Mouse (Mus musculus) stomach, embryonic 15.5 days (tissue): Measurements from ENCODE around the gene Gnai2. TPM values are rescaled to one million over a fixed set of nuclear protein-coding genes. Genes with fewer than 3 reads are reported as not detected.

ENCODE experiments used
- ATAC-seq: fragments of 200-750 bp; cut with Nextera tagmentation; 2 replicates; pipeline ENCODE4 v1.8.0; 2017; ENCODE audit warnings: low read depth, moderate number of reproducible peaks, moderate TSS enrichment; ENCODE audit not compliant: insufficient read depth, low FRiP score
- H3K27ac ChIP-seq: fragments of 300-500 bp; sonication (generic); 2 replicates; pipeline ENCODE4 v1.5.1; 2015; ENCODE audit warnings: mild to moderate bottlenecking, inconsistent platforms
- H3K27me3 ChIP-seq: fragments of 300-500 bp; sonication (generic); replicated peaks from 2 replicates; pipeline ENCODE4 v1.6.1; 2015; ENCODE audit warnings: inconsistent platforms
- H3K36me3 ChIP-seq: fragments of 300-500 bp; sonication (generic); 2 replicates; pipeline ENCODE4 v1.6.1; 2015; ENCODE audit warnings: inconsistent platforms
- H3K4me1 ChIP-seq: fragments of 300-500 bp; sonication (generic); 2 replicates; pipeline ENCODE4 v1.6.1; 2015; ENCODE audit warnings: inconsistent platforms
- H3K4me2 ChIP-seq: fragments of 300-500 bp; sonication (generic); 2 replicates; pipeline ENCODE4 v1.6.1; 2015; ENCODE audit warnings: mild to moderate bottlenecking, inconsistent platforms
- H3K4me3 ChIP-seq: fragments of 300-500 bp; sonication (generic); replicated peaks from 2 replicates; pipeline ENCODE4 v1.5.1; 2015; ENCODE audit warnings: inconsistent platforms
- H3K9ac ChIP-seq: fragments of 300-500 bp; sonication (generic); 2 replicates; pipeline ENCODE4 v1.6.1; 2015; ENCODE audit warnings: inconsistent platforms
- H3K9me3 ChIP-seq: fragments of 300-500 bp; sonication (generic); 2 replicates; pipeline ENCODE4 v1.6.1; 2016; ENCODE audit warnings: inconsistent platforms
- WGBS: fragments of 180-500 bp; shearing (Covaris S2); methylation state at CpG from one replicate; pipeline ENCODE4 v1.1.7; 2015; 5-methylcytosine and 5-hydroxymethylcytosine counted together
- polyA plus RNA-seq: library from polyadenylated mRNA; unstranded; fragments of >200 nt; fragmentation: Nextera tagmentation; extraction: Ambion mirVana; gene quantifications from 2 replicates; pipeline ENCODE4 v1.2.1, GENCODE M21; 2015

The Gnai2 gene
- polyA plus RNA-seq, 1 experiment from 2014 or later, result 371 TPM

GRCm38 (mm10) chr9:107605041-107605661 lies 30.0 kb downstream of the Gnai2 start:
- Histone ChIP-seq H3K4me2 (peak overlapping the region; percentile 44), H3K4me1 (peaks cover 52% of the 10 kb centered on the region), H3K9ac (no peak overlapping the region), H3K4me3 (peak overlapping the region; percentile 28; the same call in 1 of the 2 replicates), H3K9me3 (no peaks in the 10 kb centered on the region), H3K36me3 (no peaks in the 10 kb centered on the region), H3K27me3 (no peaks in the 10 kb centered on the region), H3K27ac (peak overlapping the region; percentile 76)
- 30% methylated on average over 23 of the region's 23 CpGs for WGBS
- ATAC-seq, result peak; percentile 78

GRCm38 (mm10) chr9:107603251-107603650 lies 31.9 kb downstream of the Gnai2 start:
- Histone ChIP-seq H3K9me3 (no peaks in the 10 kb centered on the region), H3K27ac (no peak overlapping the region), H3K4me1 (peaks cover 37% of the 10 kb centered on the region), H3K9ac (no peak overlapping the region), H3K36me3 (no peaks in the 10 kb centered on the region), H3K4me3 (no peak overlapping the region), H3K4me2 (no peak overlapping the region), H3K27me3 (no peaks in the 10 kb centered on the region)
- ATAC-seq, result no peak
- WGBS, result 72% methylated on average over 6 of the region's 6 CpGs

GRCm38 (mm10) chr9:107602068-107602648 lies 33.0 kb downstream of the Gnai2 start:
- Histone ChIP-seq H3K4me2 (no peak overlapping the region; the same call in 1 of the 2 replicates), H3K9me3 (no peaks in the 10 kb centered on the region), H3K27ac (0 out of 2 replicates have a peak overlapping the region, but pooled peaks have one; percentile 51), H3K27me3 (no peaks in the 10 kb centered on the region), H3K9ac (no peak overlapping the region), H3K4me3 (no peak overlapping the region), H3K4me1 (peaks cover 27% of the 10 kb centered on the region; the same call in 1 of the 2 replicates), H3K36me3 (no peaks in the 10 kb centered on the region)
- 11% methylated on average over 10 of the region's 10 CpGs for WGBS
- peak; percentile 29; the same call in 1 of the 2 replicates for ATAC-seq

- H3K4me3 ChIP-seq, result no peak overlapping the region
- no peak overlapping the region for H3K4me2 ChIP-seq
- 85% methylated on average over 11 of the region's 11 CpGs for WGBS
- no peak overlapping the region for H3K9ac ChIP-seq
- no peak overlapping the region for H3K27ac ChIP-seq
- H3K4me1 ChIP-seq, result peaks cover 22% of the 10 kb centered on the region; the same call in 1 of the 2 replicates
- H3K27me3 ChIP-seq, result no peaks in the 10 kb centered on the region
- no peaks in the 10 kb centered on the region for H3K36me3 ChIP-seq
- H3K9me3 ChIP-seq, result no peaks in the 10 kb centered on the region
- ATAC-seq, result no peak
Observed at GRCm38 (mm10) chr9:107601275-107601674, 33.9 kb downstream of the Gnai2 start.

- H3K4me1 ChIP-seq, result peaks cover 22% of the 10 kb centered on the region; the same call in 1 of the 2 replicates
- H3K9me3 ChIP-seq, result no peaks in the 10 kb centered on the region
- no peak overlapping the region for H3K4me2 ChIP-seq
- no peak overlapping the region for H3K4me3 ChIP-seq
- no peak overlapping the region for H3K27ac ChIP-seq
- ATAC-seq, result no peak
- no peaks in the 10 kb centered on the region for H3K36me3 ChIP-seq
- H3K9ac ChIP-seq, result no peak overlapping the region
- H3K27me3 ChIP-seq, result no peaks in the 10 kb centered on the region
- 78% methylated on average over 12 of the region's 12 CpGs for WGBS
Observed at GRCm38 (mm10) chr9:107600745-107601144, 34.4 kb downstream of the Gnai2 start.

- Histone ChIP-seq H3K9ac (no peak overlapping the region), H3K4me1 (peaks cover 15% of the 10 kb centered on the region; the same call in 1 of the 2 replicates), H3K4me3 (no peak overlapping the region), H3K4me2 (no peak overlapping the region), H3K9me3 (no peaks in the 10 kb centered on the region), H3K27me3 (no peaks in the 10 kb centered on the region), H3K27ac (no peak overlapping the region), H3K36me3 (no peaks in the 10 kb centered on the region)
- ATAC-seq, result no peak
- WGBS, result 73% methylated on average over 14 of the region's 14 CpGs
Observed at GRCm38 (mm10) chr9:107599842-107600241, 35.3 kb downstream of the Gnai2 start.

GRCm38 (mm10) chr9:107599433-107599832 lies 35.7 kb downstream of the Gnai2 start:
- ATAC-seq, result no peak
- Histone ChIP-seq H3K27ac (no peak overlapping the region), H3K4me2 (no peak overlapping the region), H3K4me1 (peaks cover 12% of the 10 kb centered on the region; the same call in 1 of the 2 replicates), H3K36me3 (no peaks in the 10 kb centered on the region), H3K9me3 (no peaks in the 10 kb centered on the region), H3K4me3 (no peak overlapping the region), H3K9ac (no peak overlapping the region), H3K27me3 (no peaks in the 10 kb centered on the region)
- WGBS, result 84% methylated on average over 9 of the region's 9 CpGs

- no peaks in the 10 kb centered on the region for H3K27me3 ChIP-seq
- H3K4me1 ChIP-seq, result peaks cover 3% of the 10 kb centered on the region; the same call in 1 of the 2 replicates
- H3K27ac ChIP-seq, result no peak overlapping the region
- peaks cover 5% of the 10 kb centered on the region for H3K36me3 ChIP-seq
- H3K4me3 ChIP-seq, result no peak overlapping the region
- H3K9ac ChIP-seq, result no peak overlapping the region
- no peaks in the 10 kb centered on the region for H3K9me3 ChIP-seq
- 72% methylated on average over 5 of the region's 5 CpGs for WGBS
- no peak overlapping the region for H3K4me2 ChIP-seq
- ATAC-seq, result no peak
Observed at GRCm38 (mm10) chr9:107598385-107598784, 36.8 kb downstream of the Gnai2 start.

GRCm38 (mm10) chr9:107596619-107597569 lies 38.3 kb downstream of the Gnai2 start:
- no peak overlapping the region for H3K27ac ChIP-seq
- WGBS, result 84% methylated on average over 11 of the region's 11 CpGs
- H3K9ac ChIP-seq, result no peak overlapping the region
- ATAC-seq, result no peak
- no peak overlapping the region for H3K4me2 ChIP-seq
- no peaks in the 10 kb centered on the region for H3K4me1 ChIP-seq
- no peaks in the 10 kb centered on the region for H3K9me3 ChIP-seq
- H3K4me3 ChIP-seq, result no peak overlapping the region
- H3K27me3 ChIP-seq, result no peaks in the 10 kb centered on the region
- H3K36me3 ChIP-seq, result peaks cover 16% of the 10 kb centered on the region

GRCm38 (mm10) chr9:107594281-107595062 lies 40.7 kb downstream of the Gnai2 start:
- H3K9me3 ChIP-seq, result no peaks in the 10 kb centered on the region
- H3K27me3 ChIP-seq, result no peaks in the 10 kb centered on the region
- no peak overlapping the region for H3K4me2 ChIP-seq
- H3K4me1 ChIP-seq, result 0 out of 2 replicates have a peak, but pooled peaks cover under 1% of the 10 kb centered on the region
- H3K27ac ChIP-seq, result no peak overlapping the region
- H3K36me3 ChIP-seq, result peaks cover 36% of the 10 kb centered on the region
- WGBS, result 75% methylated on average over 8 of the region's 8 CpGs
- no peak overlapping the region for H3K9ac ChIP-seq
- no peak overlapping the region for H3K4me3 ChIP-seq
- no peak for ATAC-seq
